ENCODE assay signal across 8 mouse cellular contexts in the genomic region with DNA sequence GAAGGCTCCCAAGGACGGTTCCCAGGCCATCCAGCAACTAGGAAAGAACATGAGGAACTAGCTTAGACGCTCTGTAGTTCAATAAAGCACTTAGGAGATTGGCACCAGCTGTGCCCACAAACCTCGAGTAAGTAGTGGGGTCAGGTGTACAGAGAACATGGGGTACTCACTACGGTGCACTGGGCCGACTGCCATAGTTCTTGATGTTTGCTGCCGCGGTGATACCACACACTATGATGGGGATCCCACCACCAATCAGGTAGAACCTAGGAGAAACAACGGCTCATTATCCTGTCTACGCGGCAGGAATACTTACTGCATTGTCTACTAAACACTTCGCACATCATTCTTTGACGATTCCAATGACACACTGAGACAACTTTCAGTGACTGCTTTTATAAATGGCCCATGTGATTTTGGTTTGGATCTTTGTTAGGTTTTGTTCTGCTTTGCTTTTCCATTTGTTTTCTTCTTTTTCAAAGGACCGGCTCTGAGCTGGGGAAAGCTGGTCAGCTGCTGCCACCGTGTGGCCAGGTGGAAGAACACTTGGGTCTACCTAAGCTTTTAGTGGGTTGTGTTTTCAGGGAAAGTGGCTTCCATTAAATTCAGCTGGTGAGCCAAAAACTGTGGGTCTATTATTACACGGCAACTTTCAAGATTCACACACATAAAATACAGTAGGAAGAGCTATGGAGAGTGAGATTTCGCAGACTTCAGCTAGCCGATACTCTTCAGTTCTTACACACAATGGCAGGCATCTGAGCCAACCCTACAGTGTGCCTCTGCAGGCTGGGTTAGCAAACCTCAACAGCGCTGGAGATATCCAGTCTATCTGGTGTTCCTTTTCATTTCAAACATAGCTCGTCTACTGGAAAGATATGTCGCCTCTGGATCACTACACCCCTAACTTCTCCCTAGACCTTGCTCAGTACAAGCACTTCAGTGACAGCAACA.
DNase-seq lines count a peak whose midpoint lies in the region; ATAC-seq and TF ChIP-seq lines count a peak whose summit lies in the region.

No protein-coding gene starts in this region.

- no peak overlapping the region for H3K4me3 ChIP-seq in testis, adult 2 months (ENCODE audit: control insufficient read depth, low read depth, low read length)
- H3K4me3 ChIP-seq in intestine, postnatal 0 days (ENCODE audit: low read depth, low read length): no peak overlapping the region
- H3K4me3 ChIP-seq in small intestine, adult 2 months (ENCODE audit: low read depth, low read length): no peak overlapping the region

- H3K9ac ChIP-seq in intestine, postnatal 0 days (ENCODE audit: low read depth, low read length): no peak overlapping the region

- no peak for TF ChIP-seq POLR2A in testis, adult 2 months (IDR thresholded peaks at IDR 0.05; ENCODE audit: control insufficient read depth, low read depth, low read length)
- TF ChIP-seq POLR2A in small intestine, adult 2 months (IDR thresholded peaks at IDR 0.05; ENCODE audit: low read depth, low read length): no peak

- TF ChIP-seq CTCF in testis, adult 2 months (IDR thresholded peaks at IDR 0.05; ENCODE audit: control insufficient read depth, insufficient read depth, insufficient replicate concordance, low read depth, low read length): peak; percentile 42; the same call in 1 of the 2 replicates
- peak; percentile 81 for TF ChIP-seq CTCF in intestine, postnatal 0 days (IDR thresholded peaks at IDR 0.05; ENCODE audit: low read depth)
- TF ChIP-seq CTCF in small intestine, adult 2 months (IDR thresholded peaks at IDR 0.05; ENCODE audit: extremely low read depth, insufficient read length, insufficient replicate concordance, low read depth, low read length): peak; percentile 64; the same call in 1 of the 2 replicates

- no peaks in the 10 kb centered on the region for H3K36me3 ChIP-seq in testis, adult 2 months (ENCODE audit: control insufficient read depth, insufficient read depth, low read length)
- peaks cover 47% of the 10 kb centered on the region for H3K36me3 ChIP-seq in intestine, postnatal 0 days (ENCODE audit: control insufficient read depth, insufficient read depth)
- H3K36me3 ChIP-seq in small intestine, adult 2 months (ENCODE audit: control insufficient read depth, insufficient read depth, low read length): peaks cover 32% of the 10 kb centered on the region

- WGBS in intestine, postnatal 0 days: 86% methylated on average over 20 of the region's 20 CpGs
- WGBS in small intestine, adult 2 months: 85% methylated on average over 20 of the region's 20 CpGs

- H3K27ac ChIP-seq in testis, adult 2 months (ENCODE audit: control insufficient read depth, insufficient read depth, low read depth, low read length): no peak overlapping the region
- no peak overlapping the region for H3K27ac ChIP-seq in intestine, postnatal 0 days (ENCODE audit: low read depth, low read length)
- H3K27ac ChIP-seq in small intestine, adult 2 months (ENCODE audit: insufficient read depth, low read depth, low read length): no peak overlapping the region

- 0 out of 2 replicates have a peak, but pooled peaks have one; percentile 22 for ATAC-seq in intestine, postnatal 0 days

- no peaks in the 10 kb centered on the region for H3K9me3 ChIP-seq in intestine, postnatal 0 days (ENCODE audit: control insufficient read depth)

- DNase-seq in testis, postnatal 14 days (ENCODE audit: low spot score): no peak
- peak; percentile 16 for DNase-seq in c-Kit-positive CD71-positive TER-119-positive erythroid progenitor cells, embryonic 14.5 days (ENCODE audit: low spot score)
- DNase-seq in fibroblast of lung, adult 2 months (ENCODE audit: low read depth): peak; percentile 28
- DNase-seq in lung, postnatal 36 days: peak; percentile 17
- no peak for DNase-seq in T-cell, adult 2 months (ENCODE audit: low spot score)

- H3K4me1 ChIP-seq in testis, adult 2 months (ENCODE audit: control insufficient read depth, insufficient read depth, low read length): no peaks in the 10 kb centered on the region
- H3K4me1 ChIP-seq in intestine, postnatal 0 days (replicated peaks; ENCODE audit: control insufficient read depth, insufficient read depth, low read length): no peaks in the 10 kb centered on the region
- H3K4me1 ChIP-seq in small intestine, adult 2 months (ENCODE audit: control insufficient read depth, insufficient read depth, insufficient read length, low read length): no peaks in the 10 kb centered on the region

- H3K4me2 ChIP-seq in intestine, postnatal 0 days (replicated peaks; ENCODE audit: low read depth): no peak overlapping the region

- no peaks in the 10 kb centered on the region for H3K27me3 ChIP-seq in testis, adult 2 months (ENCODE audit: control insufficient read depth, insufficient read depth, low read length)
- no peaks in the 10 kb centered on the region for H3K27me3 ChIP-seq in intestine, postnatal 0 days (replicated peaks; ENCODE audit: control insufficient read depth, insufficient read depth, low read length)
- H3K27me3 ChIP-seq in small intestine, adult 2 months (ENCODE audit: control insufficient read depth, insufficient read depth, low read length): no peaks in the 10 kb centered on the region

Comparison
In these comparisons a context has a peak if more than half of its experiments do, and no peak if none do; other contexts are left out.
1. DNase-seq: peak in c-Kit-positive CD71-positive TER-119-positive erythroid progenitor cells, embryonic 14.5 days (single experiment), fibroblast of lung, adult 2 months (single experiment) and lung, postnatal 36 days (single experiment); none in testis, postnatal 14 days (single experiment) and T-cell, adult 2 months (single experiment).
2. Peak in every context shown above with its lines, with median percentiles within 50 percentile points of each other: CTCF ChIP-seq.